Mouse (Mus musculus): Measurements from ENCODE around the gene Uhrf1bp1l. TPM values are rescaled to one million over a fixed set of nuclear protein-coding genes. Genes with fewer than 3 reads are reported as not detected.

The Uhrf1bp1l gene
- polyA plus RNA-seq, 1 experiment: 43.0 TPM

DNA sequence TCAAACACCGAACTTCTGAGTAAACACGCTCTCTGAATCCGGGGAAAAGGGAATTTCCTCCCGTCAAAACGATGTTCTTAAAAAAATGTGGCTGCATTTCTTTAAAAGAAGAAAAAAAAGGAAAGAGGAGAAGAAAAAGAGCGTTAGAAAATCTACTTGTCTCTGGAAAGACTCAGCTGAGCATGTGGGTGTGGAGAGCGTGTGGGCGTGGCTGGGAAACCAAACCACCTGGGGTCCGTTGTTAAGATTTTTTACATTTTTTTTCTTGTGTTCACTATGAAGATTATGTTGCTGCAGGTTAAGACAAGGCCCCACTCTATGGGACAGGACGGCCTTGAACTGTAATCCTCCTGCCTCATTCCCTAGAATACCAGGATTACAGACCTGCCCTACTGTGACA lies 29.9 kb upstream of the Uhrf1bp1l start:
- Histone ChIP-seq H3K27me3 (ENCODE audit: control insufficient read depth, insufficient read depth, low read length) (no peaks in the 10 kb centered on the region), H3K27ac (ENCODE audit: control insufficient read depth, insufficient read depth, low read depth, low read length) (no peak overlapping the region), H3K4me3 (ENCODE audit: control insufficient read depth, low read depth, low read length) (no peak overlapping the region), H3K4me1 (ENCODE audit: control insufficient read depth, insufficient read depth, low read length) (no peaks in the 10 kb centered on the region), H3K36me3 (ENCODE audit: control insufficient read depth, insufficient read depth, low read length) (peaks cover 2% of the 10 kb centered on the region)
- no peak for TF ChIP-seq POLR2A (IDR thresholded peaks at IDR 0.05; ENCODE audit: control insufficient read depth, low read depth, low read length)
- no peak for TF ChIP-seq CTCF (IDR thresholded peaks at IDR 0.05; ENCODE audit: control insufficient read depth, insufficient read depth, insufficient replicate concordance, low read depth, low read length)

DNA sequence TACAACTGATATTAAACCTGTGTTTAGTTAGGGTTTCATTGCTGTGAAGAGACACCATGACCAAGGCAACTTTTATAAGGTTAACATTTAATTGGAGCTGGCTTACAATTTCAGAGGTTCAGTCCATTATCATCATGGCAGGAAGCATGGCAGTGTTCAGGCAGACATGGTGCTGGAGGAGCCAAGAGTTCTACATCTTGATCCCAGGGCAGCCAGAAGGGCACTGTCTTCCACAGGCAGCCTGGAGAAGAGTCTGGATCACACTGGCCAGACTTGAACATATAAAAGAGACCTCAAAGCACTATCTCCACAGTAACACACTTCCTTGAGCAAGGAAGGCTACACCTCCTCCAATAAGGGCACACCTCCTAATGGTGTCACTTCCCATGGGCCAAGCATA lies 24.5 kb upstream of the Uhrf1bp1l start:
- Histone ChIP-seq H3K27ac (ENCODE audit: control insufficient read depth, insufficient read depth, low read depth, low read length) (peak overlapping the region; percentile 32; the same call in 1 of the 2 replicates), H3K4me3 (ENCODE audit: control insufficient read depth, low read depth, low read length) (no peak overlapping the region), H3K4me1 (ENCODE audit: control insufficient read depth, insufficient read depth, low read length) (no peaks in the 10 kb centered on the region), H3K36me3 (ENCODE audit: control insufficient read depth, insufficient read depth, low read length) (peaks cover 4% of the 10 kb centered on the region; the same call in 1 of the 2 replicates), H3K27me3 (ENCODE audit: control insufficient read depth, insufficient read depth, low read length) (no peaks in the 10 kb centered on the region)
- TF ChIP-seq CTCF (IDR thresholded peaks at IDR 0.05; ENCODE audit: control insufficient read depth, insufficient read depth, insufficient replicate concordance, low read depth, low read length) (no peak), POLR2A (IDR thresholded peaks at IDR 0.05; ENCODE audit: control insufficient read depth, low read depth, low read length) (no peak)

DNA sequence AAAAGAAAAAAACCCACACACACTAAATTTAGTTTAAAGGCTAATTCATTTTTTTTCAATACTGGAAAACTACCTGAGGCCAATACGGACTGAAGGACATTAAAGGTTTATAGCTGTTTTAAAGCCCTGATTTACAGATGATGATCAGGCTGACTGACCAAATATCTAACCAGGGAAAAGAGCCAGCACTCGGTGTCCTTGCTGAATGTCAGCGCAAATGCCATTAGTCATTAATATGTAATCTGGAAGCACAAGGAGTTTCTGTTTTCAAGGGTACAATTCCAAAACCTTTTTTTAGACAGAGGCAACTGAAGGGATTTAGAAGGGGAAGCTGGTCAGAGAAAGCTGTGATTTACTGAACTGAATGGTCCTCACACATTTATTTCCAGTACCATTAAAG lies 24.0 kb upstream of the Uhrf1bp1l start:
- Histone ChIP-seq H3K27me3 (ENCODE audit: control insufficient read depth, insufficient read depth, low read length) (no peaks in the 10 kb centered on the region), H3K27ac (ENCODE audit: control insufficient read depth, insufficient read depth, low read depth, low read length) (no peak overlapping the region), H3K36me3 (ENCODE audit: control insufficient read depth, insufficient read depth, low read length) (0 out of 2 replicates have a peak, but pooled peaks cover 1% of the 10 kb centered on the region), H3K4me3 (ENCODE audit: control insufficient read depth, low read depth, low read length) (no peak overlapping the region), H3K4me1 (ENCODE audit: control insufficient read depth, insufficient read depth, low read length) (no peaks in the 10 kb centered on the region)
- TF ChIP-seq POLR2A (IDR thresholded peaks at IDR 0.05; ENCODE audit: control insufficient read depth, low read depth, low read length) (no peak), CTCF (IDR thresholded peaks at IDR 0.05; ENCODE audit: control insufficient read depth, insufficient read depth, insufficient replicate concordance, low read depth, low read length) (no peak)

DNA sequence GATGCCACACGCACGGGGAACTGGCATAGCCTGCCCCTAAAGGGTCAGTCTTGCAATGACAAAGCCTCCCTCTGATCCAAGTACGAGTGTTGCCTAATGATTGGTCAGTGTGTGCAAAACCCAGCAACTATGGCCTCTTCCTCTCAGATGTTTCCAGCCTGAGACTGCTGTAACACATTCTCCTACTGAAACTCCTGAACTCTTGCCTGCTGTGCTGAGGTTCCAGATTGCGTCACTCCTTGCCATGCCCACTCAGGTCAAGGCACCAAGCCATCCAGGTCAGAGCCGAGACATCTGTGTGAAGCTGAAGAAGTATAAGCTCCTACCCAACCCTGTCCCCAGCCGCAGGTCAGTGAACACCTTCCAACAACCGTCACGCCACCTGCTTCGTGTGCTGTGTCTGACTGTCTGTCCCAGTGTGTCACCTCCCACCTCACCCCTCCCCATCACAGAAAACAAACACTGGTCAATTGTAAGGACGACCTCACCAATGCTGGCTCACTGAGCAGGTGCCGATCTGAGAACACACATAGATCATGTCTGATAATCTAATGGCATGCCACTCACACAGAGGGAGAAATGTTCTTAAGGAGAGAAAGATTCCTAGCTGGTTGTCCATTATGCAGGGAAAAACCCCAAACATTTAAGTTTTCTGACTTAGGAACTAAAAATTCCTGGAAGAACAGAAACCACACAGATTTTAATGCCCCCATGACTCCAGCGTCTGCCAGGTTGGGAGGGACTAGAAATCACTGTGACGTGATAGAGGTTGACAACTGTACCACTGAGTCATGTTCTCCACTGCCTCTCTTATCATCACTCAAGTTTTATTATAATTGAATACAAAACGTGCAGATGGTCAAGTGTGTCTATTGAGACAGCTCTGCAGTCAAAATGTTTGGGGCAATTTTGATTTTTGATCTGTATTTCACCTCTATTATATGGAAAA lies 22.3 kb upstream of the Uhrf1bp1l start:
- Histone ChIP-seq H3K36me3 (ENCODE audit: control insufficient read depth, insufficient read depth, low read length) (0 out of 2 replicates have a peak, but pooled peaks cover 1% of the 10 kb centered on the region), H3K27me3 (ENCODE audit: control insufficient read depth, insufficient read depth, low read length) (no peaks in the 10 kb centered on the region), H3K27ac (ENCODE audit: control insufficient read depth, insufficient read depth, low read depth, low read length) (peak overlapping the region; percentile 62; the same call in 1 of the 2 replicates), H3K4me1 (ENCODE audit: control insufficient read depth, insufficient read depth, low read length) (no peaks in the 10 kb centered on the region), H3K4me3 (ENCODE audit: control insufficient read depth, low read depth, low read length) (no peak overlapping the region)
- TF ChIP-seq POLR2A (IDR thresholded peaks at IDR 0.05; ENCODE audit: control insufficient read depth, low read depth, low read length): no peak
- TF ChIP-seq CTCF (IDR thresholded peaks at IDR 0.05; ENCODE audit: control insufficient read depth, insufficient read depth, insufficient replicate concordance, low read depth, low read length): no peak

DNA sequence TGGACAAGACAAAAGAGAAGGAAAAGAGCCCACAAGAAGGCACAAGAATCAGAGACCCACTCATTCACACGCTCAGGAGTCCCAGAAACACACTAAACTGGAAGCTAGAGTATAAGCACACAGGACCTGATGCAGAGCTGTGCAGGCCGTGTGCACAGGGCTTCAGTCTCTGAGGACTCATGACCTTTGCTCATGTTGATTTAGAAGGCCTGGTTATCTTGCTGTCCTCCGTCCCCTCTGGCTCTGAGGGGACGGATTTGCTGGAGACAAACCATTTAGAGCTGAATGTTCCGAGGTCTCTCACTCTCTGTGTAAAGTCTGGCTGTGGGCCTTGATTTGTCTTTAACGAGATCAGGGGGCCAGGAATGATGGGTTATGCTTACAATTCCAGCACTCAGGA lies 14.4 kb upstream of the Uhrf1bp1l start:
- no peaks in the 10 kb centered on the region for H3K27me3 ChIP-seq (ENCODE audit: control insufficient read depth, insufficient read depth, low read length)
- peak overlapping the region; percentile 54 for H3K4me3 ChIP-seq (ENCODE audit: control insufficient read depth, low read depth, low read length)
- peaks cover 3% of the 10 kb centered on the region; the same call in 1 of the 2 replicates for H3K4me1 ChIP-seq (ENCODE audit: control insufficient read depth, insufficient read depth, low read length)
- H3K27ac ChIP-seq (ENCODE audit: control insufficient read depth, insufficient read depth, low read depth, low read length): no peak overlapping the region
- no peaks in the 10 kb centered on the region; the same call in 1 of the 2 replicates for H3K36me3 ChIP-seq (ENCODE audit: control insufficient read depth, insufficient read depth, low read length)
- TF ChIP-seq CTCF (IDR thresholded peaks at IDR 0.05; ENCODE audit: control insufficient read depth, insufficient read depth, insufficient replicate concordance, low read depth, low read length) (no peak), POLR2A (IDR thresholded peaks at IDR 0.05; ENCODE audit: control insufficient read depth, low read depth, low read length) (no peak)

DNA sequence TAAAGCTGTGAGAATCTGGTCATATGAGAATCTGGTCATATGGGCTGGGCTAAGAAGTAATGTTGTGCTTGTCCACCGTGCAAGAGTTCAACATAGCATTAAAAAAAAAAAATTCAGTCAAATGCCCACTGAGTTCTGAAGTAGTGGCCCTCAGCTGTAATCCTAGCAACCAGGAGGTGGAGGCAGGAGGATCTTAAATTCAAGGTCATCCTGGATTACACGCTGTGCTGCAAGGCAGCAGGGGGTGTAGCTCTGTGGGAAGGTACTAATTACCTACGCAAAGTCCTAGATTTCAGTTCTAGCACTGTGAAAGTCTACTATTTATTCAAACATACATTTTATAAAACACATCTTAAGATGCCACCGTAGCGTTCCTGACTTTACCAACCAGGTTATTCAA lies 13.4 kb upstream of the Uhrf1bp1l start:
- Histone ChIP-seq H3K4me3 (ENCODE audit: control insufficient read depth, low read depth, low read length) (peak overlapping the region; percentile 94), H3K4me1 (ENCODE audit: control insufficient read depth, insufficient read depth, low read length) (peaks cover 3% of the 10 kb centered on the region; the same call in 1 of the 2 replicates), H3K36me3 (ENCODE audit: control insufficient read depth, insufficient read depth, low read length) (no peaks in the 10 kb centered on the region; the same call in 1 of the 2 replicates), H3K27me3 (ENCODE audit: control insufficient read depth, insufficient read depth, low read length) (no peaks in the 10 kb centered on the region), H3K27ac (ENCODE audit: control insufficient read depth, insufficient read depth, low read depth, low read length) (peak overlapping the region; percentile 82)
- no peak for TF ChIP-seq CTCF (IDR thresholded peaks at IDR 0.05; ENCODE audit: control insufficient read depth, insufficient read depth, insufficient replicate concordance, low read depth, low read length)
- TF ChIP-seq POLR2A (IDR thresholded peaks at IDR 0.05; ENCODE audit: control insufficient read depth, low read depth, low read length): no peak
